Mouse (Mus musculus): Measurements from ENCODE around the gene Cachd1.

Gene Cachd1

GRCm38 (mm10) chr4:100793147-100793546 is 16.7 kb downstream of the Cachd1 start:
- DNase-seq, result peak; percentile 89

- no peak for DNase-seq
Measured at GRCm38 (mm10) chr4:100795523-100795922, 19.0 kb downstream of the Cachd1 start.

- DNase-seq, result peak; percentile 74
Measured at GRCm38 (mm10) chr4:100800730-100801442, 24.4 kb downstream of the Cachd1 start.

- DNase-seq, result no peak
Measured at GRCm38 (mm10) chr4:100801443-100801786, 24.9 kb downstream of the Cachd1 start.

GRCm38 (mm10) chr4:100811057-100811695 is 34.7 kb downstream of the Cachd1 start:
- DNase-seq, result no peak

- DNase-seq, result no peak
Measured at GRCm38 (mm10) chr4:100811802-100812510, 35.5 kb downstream of the Cachd1 start.

- DNase-seq, result peak; percentile 47
Measured at GRCm38 (mm10) chr4:100813767-100814461, 37.4 kb downstream of the Cachd1 start.

- no peak for DNase-seq
Measured at GRCm38 (mm10) chr4:100819238-100819637, 42.8 kb downstream of the Cachd1 start.

- DNase-seq, result no peak
Measured at GRCm38 (mm10) chr4:100822526-100822925, 46.1 kb downstream of the Cachd1 start.

GRCm38 (mm10) chr4:100827374-100827773 is 50.9 kb downstream of the Cachd1 start:
- DNase-seq, result no peak

- no peak for DNase-seq
Measured at GRCm38 (mm10) chr4:100828737-100829136, 52.3 kb downstream of the Cachd1 start.

GRCm38 (mm10) chr4:100837205-100837604 is 60.7 kb downstream of the Cachd1 start:
- peak; percentile 30 for DNase-seq

- DNase-seq, result no peak
Measured at GRCm38 (mm10) chr4:100842629-100843028, 66.2 kb downstream of the Cachd1 start.

- no peak for DNase-seq
Measured at GRCm38 (mm10) chr4:100843119-100843518, 66.6 kb downstream of the Cachd1 start.

GRCm38 (mm10) chr4:100850846-100851495 is 74.5 kb downstream of the Cachd1 start:
- peak; percentile 54 for DNase-seq

GRCm38 (mm10) chr4:100852448-100852847 is 76.0 kb downstream of the Cachd1 start:
- DNase-seq, result peak; percentile 52

- DNase-seq, result no peak
Measured at GRCm38 (mm10) chr4:100853426-100853825, 77.0 kb downstream of the Cachd1 start.

- DNase-seq, result no peak
Measured at GRCm38 (mm10) chr4:100855373-100855772, 78.9 kb downstream of the Cachd1 start.

GRCm38 (mm10) chr4:100857411-100857869 is 81.0 kb downstream of the Cachd1 start:
- DNase-seq, result no peak

- no peak for DNase-seq
Measured at GRCm38 (mm10) chr4:100863861-100864428, 87.5 kb downstream of the Cachd1 start.

- DNase-seq, result no peak
Measured at GRCm38 (mm10) chr4:100865423-100865822, 88.9 kb downstream of the Cachd1 start.
